Mouse (Mus musculus) liver, embryonic 11.5 days (tissue): Measurements from ENCODE around the gene Fam110a. TPM values are rescaled to one million over a fixed set of nuclear protein-coding genes. Genes with fewer than 3 reads are reported as not detected.

ENCODE experiments used
- ATAC-seq: fragments of 200-750 bp; cut with Nextera tagmentation; replicated peaks from 2 replicates; pipeline ENCODE4 v1.8.0; 2017; ENCODE audit warnings: moderate number of reproducible peaks, mild to moderate bottlenecking, moderate TSS enrichment, moderate library complexity; ENCODE audit not compliant: low FRiP score
- DNase-seq: peaks from one replicate; pipeline ENCODE4 v3.0.0-alpha.2; 2017; ENCODE audit warnings: low spot score
- H3K27ac ChIP-seq: fragments of 300-500 bp; sonication (generic); 2 replicates; pipeline ENCODE4 v1.5.1; 2014; ENCODE audit warnings: mild to moderate bottlenecking, low read depth, low read length, control low read depth
- H3K27me3 ChIP-seq: fragments of 300-500 bp; sonication (generic); replicated peaks from 2 replicates; pipeline ENCODE4 v1.6.1; 2014; ENCODE audit warnings: low read length, mixed read lengths; ENCODE audit not compliant: control insufficient read depth, insufficient read depth
- H3K36me3 ChIP-seq: fragments of 300-500 bp; sonication (generic); 2 replicates; pipeline ENCODE4 v1.6.1; 2014; ENCODE audit warnings: mild to moderate bottlenecking, low read length, moderate library complexity, mixed read lengths; ENCODE audit not compliant: control insufficient read depth, insufficient read depth
- H3K4me1 ChIP-seq: fragments of 300-500 bp; sonication (generic); replicated peaks from 2 replicates; pipeline ENCODE4 v1.6.1; 2014; ENCODE audit warnings: low read length, mixed read lengths; ENCODE audit not compliant: control insufficient read depth, insufficient read depth
- H3K4me2 ChIP-seq: fragments of 300-500 bp; sonication (generic); 2 replicates; pipeline ENCODE4 v1.6.1; 2014; ENCODE audit warnings: mild to moderate bottlenecking, control low read depth, moderate library complexity
- H3K4me3 ChIP-seq: fragments of 300-500 bp; sonication (generic); 2 replicates; pipeline ENCODE4 v1.5.1; 2014; ENCODE audit warnings: low read depth, low read length, control low read depth
- H3K9ac ChIP-seq: fragments of 300-500 bp; sonication (generic); 2 replicates; pipeline ENCODE4 v1.6.1; 2014; ENCODE audit warnings: low read depth, low read length, control low read depth
- H3K9me3 ChIP-seq: fragments of 300-500 bp; sonication (generic); 2 replicates; pipeline ENCODE4 v1.6.1; 2016; ENCODE audit warnings: low read length, inconsistent platforms, mixed read lengths; ENCODE audit not compliant: control insufficient read depth
- WGBS: fragments of 180-500 bp; shearing (Covaris S2); extraction: QIAGEN DNeasy Blood & Tissue Kit; methylation state at CpG from one replicate; pipeline ENCODE4 v1.1.7; 2014; 5-methylcytosine and 5-hydroxymethylcytosine counted together
- polyA plus RNA-seq: library from polyadenylated mRNA; unstranded; fragments of >200 nt; fragmentation: Nextera tagmentation; extraction: Ambion mirVana; gene quantifications from 2 replicates; pipeline ENCODE4 v1.2.1, GENCODE M21; 2014

Gene Fam110a
- polyA plus RNA-seq, 1 experiment from 2014 or later: 17.0 TPM

DNA sequence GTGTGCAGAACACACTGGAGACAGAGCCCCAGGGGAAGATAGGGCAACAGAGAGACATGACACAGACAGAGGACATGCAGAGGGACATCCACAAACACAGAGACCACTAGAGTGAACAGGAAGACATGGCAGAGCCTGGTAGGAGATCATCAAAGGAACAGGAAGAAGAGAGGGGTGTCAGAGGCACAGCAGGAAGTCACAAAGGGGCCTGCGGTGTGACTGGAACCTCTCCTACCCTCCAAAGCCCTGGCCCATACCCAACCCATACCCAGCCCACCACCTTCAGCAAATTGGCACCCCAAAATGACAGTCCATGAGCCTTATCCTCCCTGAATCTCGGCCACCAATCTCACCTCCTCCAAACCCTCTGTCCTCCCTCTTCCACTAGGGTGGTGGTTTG, 35.9 kb downstream of the Fam110a start:
- Histone ChIP-seq H3K27me3 (no peaks in the 10 kb centered on the region), H3K36me3 (no peaks in the 10 kb centered on the region)
- WGBS: 44% methylated on average over 2 of the region's 2 CpGs

GRCm38 (mm10) chr2:151941269-151941668, 38.8 kb downstream of the Fam110a start:
- Histone ChIP-seq H3K4me3 (no peak overlapping the region), H3K4me2 (no peak overlapping the region), H3K36me3 (no peaks in the 10 kb centered on the region), H3K27me3 (no peaks in the 10 kb centered on the region), H3K4me1 (no peaks in the 10 kb centered on the region), H3K9me3 (no peaks in the 10 kb centered on the region), H3K27ac (no peak overlapping the region), H3K9ac (no peak overlapping the region)
- DNase-seq: no peak
- no peak for ATAC-seq
- 32% methylated on average over 2 of the region's 2 CpGs for WGBS

More for the DNA sequence above, 35.9 kb downstream of the Fam110a start:
- DNase-seq: no peak
- Histone ChIP-seq H3K4me3 (no peak overlapping the region), H3K4me2 (no peak overlapping the region), H3K4me1 (no peaks in the 10 kb centered on the region), H3K9ac (no peak overlapping the region), H3K27ac (no peak overlapping the region), H3K9me3 (no peaks in the 10 kb centered on the region)
- no peak for ATAC-seq

DNA sequence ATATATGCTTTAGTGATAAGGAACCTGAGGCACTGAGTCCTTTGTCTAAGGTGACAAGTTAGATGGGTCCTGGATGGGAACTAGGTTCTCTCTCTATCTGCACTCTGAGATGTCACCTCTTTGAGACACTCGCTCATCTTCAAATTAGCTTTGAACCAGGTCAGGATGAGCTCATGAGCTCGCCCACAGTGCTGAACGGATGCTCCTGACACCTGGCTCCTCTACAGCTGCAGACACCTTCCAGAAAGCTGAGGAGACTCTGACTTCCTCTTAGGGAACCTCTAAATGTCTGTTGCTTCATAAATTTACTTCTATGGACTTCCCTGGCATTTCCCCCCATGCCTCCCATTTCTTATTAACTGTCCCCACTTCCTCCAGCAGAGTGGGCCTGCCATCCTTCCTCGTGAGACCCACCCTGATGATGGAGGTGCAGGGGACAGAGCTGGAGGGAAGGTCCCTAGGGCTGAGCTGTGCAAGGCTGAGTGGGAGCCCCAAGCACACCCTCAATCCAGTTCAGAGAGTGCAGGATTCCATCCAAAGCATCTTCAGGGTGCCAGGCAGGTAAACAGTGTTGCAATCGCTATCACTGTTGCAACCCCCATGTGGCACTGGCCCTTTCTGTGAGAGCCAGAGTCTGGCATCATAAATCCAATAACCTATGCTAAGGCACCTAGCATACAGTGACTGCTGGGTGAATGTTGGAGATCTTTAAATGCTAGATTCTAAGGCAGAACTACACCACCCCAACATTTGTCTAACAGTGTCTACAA, 40.2 kb downstream of the Fam110a start:
- 72% methylated on average over 5 of the region's 5 CpGs for WGBS
- Histone ChIP-seq H3K4me2 (no peak overlapping the region), H3K4me1 (no peaks in the 10 kb centered on the region), H3K9me3 (no peaks in the 10 kb centered on the region), H3K9ac (no peak overlapping the region), H3K27me3 (no peaks in the 10 kb centered on the region), H3K4me3 (no peak overlapping the region), H3K27ac (no peak overlapping the region), H3K36me3 (no peaks in the 10 kb centered on the region)
- ATAC-seq (no peak), DNase-seq (no peak)

DNA sequence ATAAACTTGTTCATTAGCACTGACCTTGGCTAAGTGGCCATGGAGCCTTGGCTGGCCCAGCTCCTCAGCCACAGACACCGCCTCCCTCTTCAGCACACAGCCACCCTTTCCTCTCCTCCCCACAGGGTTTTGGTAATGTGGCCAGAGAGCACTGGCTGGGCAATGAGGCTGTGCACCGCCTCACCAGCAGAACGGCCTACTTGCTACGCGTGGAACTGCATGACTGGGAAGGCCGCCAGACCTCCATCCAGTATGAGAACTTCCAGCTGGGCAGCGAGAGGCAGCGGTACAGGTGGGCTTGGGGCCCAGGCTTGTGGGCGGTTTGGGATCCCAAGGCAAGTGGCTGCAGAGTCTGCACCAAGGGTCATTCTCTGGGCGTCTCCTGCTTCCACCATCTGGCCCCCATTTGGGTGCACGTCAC, 41.2 kb downstream of the Fam110a start:
- ATAC-seq (no peak), DNase-seq (no peak)
- Histone ChIP-seq H3K4me3 (no peak overlapping the region), H3K9me3 (no peaks in the 10 kb centered on the region), H3K27ac (no peak overlapping the region), H3K27me3 (no peaks in the 10 kb centered on the region), H3K4me1 (no peaks in the 10 kb centered on the region), H3K4me2 (no peak overlapping the region), H3K36me3 (no peaks in the 10 kb centered on the region), H3K9ac (no peak overlapping the region)
- WGBS: 68% methylated on average over 11 of the region's 11 CpGs

DNA sequence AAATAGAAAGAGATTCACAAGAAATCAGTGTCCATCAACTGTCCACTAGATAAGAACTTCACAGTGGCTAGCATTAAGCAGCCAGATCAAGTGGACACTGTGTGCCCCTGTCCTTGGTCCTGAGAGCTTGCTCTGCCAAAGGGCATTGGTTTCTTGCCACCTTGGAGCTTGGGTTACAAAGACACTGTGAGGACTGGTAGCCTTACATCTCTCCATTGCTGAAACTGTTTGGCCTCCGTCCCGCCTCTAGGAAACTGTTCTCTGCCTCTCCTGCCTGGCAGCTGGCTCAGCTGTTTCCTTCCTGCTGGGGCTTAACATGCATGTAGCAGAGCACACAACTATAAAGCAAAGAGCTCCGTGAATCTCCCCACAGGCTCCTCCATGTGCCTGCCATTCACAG, 42.1 kb downstream of the Fam110a start:
- ATAC-seq (no peak), DNase-seq (no peak)
- no peaks in the 10 kb centered on the region for H3K9me3 ChIP-seq
- no peaks in the 10 kb centered on the region for H3K27me3 ChIP-seq
- H3K4me2 ChIP-seq: no peak overlapping the region
- H3K9ac ChIP-seq: no peak overlapping the region
- H3K36me3 ChIP-seq: no peaks in the 10 kb centered on the region
- H3K4me3 ChIP-seq: no peak overlapping the region
- H3K4me1 ChIP-seq: no peaks in the 10 kb centered on the region
- H3K27ac ChIP-seq: no peak overlapping the region
- WGBS: 63% methylated on average over 3 of the region's 3 CpGs

- no peak overlapping the region for H3K9ac ChIP-seq
- no peak overlapping the region for H3K27ac ChIP-seq
- no peak overlapping the region for H3K4me2 ChIP-seq
- H3K4me1 ChIP-seq: no peaks in the 10 kb centered on the region
- ATAC-seq: no peak
- no peaks in the 10 kb centered on the region for H3K27me3 ChIP-seq
- WGBS: 26% methylated on average over 7 of the region's 7 CpGs
- DNase-seq: peak; percentile 82
- no peaks in the 10 kb centered on the region for H3K9me3 ChIP-seq
- no peaks in the 10 kb centered on the region for H3K36me3 ChIP-seq
- no peak overlapping the region for H3K4me3 ChIP-seq
Observed at GRCm38 (mm10) chr2:151930389-151931074, 49.5 kb downstream of the Fam110a start.

DNA sequence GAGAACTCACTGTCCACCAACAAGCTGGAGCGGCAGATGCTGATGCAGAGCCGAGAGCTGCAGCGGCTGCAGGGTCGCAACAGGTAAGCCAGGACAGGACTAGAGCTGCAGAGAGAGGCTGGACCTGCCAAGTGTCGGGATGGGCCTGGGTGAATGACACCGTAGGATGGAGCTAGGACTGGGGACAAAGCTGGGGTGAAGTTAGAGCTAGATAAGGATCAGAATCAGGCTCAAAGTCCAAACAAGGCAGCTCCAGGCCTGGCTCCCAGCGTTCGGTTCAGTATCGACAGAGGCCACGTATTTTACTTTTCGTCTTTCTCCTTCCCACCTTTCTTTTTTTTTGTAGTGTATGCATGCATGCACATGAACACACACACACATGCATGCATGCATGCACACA, 52.9 kb downstream of the Fam110a start:
- no peaks in the 10 kb centered on the region for H3K36me3 ChIP-seq
- ATAC-seq: no peak
- no peak overlapping the region for H3K27ac ChIP-seq
- H3K27me3 ChIP-seq: no peaks in the 10 kb centered on the region
- no peaks in the 10 kb centered on the region for H3K4me1 ChIP-seq
- H3K9me3 ChIP-seq: no peaks in the 10 kb centered on the region
- DNase-seq: no peak
- no peak overlapping the region for H3K4me2 ChIP-seq
- no peak overlapping the region for H3K9ac ChIP-seq
- H3K4me3 ChIP-seq: no peak overlapping the region
- WGBS: 79% methylated on average over 11 of the region's 11 CpGs

GRCm38 (mm10) chr2:151925715-151926114, 54.3 kb downstream of the Fam110a start:
- 57% methylated on average over 4 of the region's 4 CpGs for WGBS
- H3K4me1 ChIP-seq: no peaks in the 10 kb centered on the region
- no peak; the same call in 1 of the 2 replicates for ATAC-seq

GRCm38 (mm10) chr2:151924276-151924675, 55.7 kb downstream of the Fam110a start:
- Histone ChIP-seq H3K9me3 (no peaks in the 10 kb centered on the region), H3K4me2 (no peak overlapping the region), H3K9ac (no peak overlapping the region), H3K36me3 (no peaks in the 10 kb centered on the region), H3K4me1 (no peaks in the 10 kb centered on the region), H3K27me3 (no peaks in the 10 kb centered on the region), H3K27ac (no peak overlapping the region), H3K4me3 (no peak overlapping the region)
- WGBS: 75% methylated on average over 7 of the region's 7 CpGs
- ATAC-seq (no peak), DNase-seq (no peak)

More at GRCm38 (mm10) chr2:151925715-151926114, 54.3 kb downstream of the Fam110a start:
- no peak overlapping the region for H3K9ac ChIP-seq
- no peak for DNase-seq
- H3K4me3 ChIP-seq: no peak overlapping the region
- H3K4me2 ChIP-seq: no peak overlapping the region
- no peaks in the 10 kb centered on the region for H3K9me3 ChIP-seq
- H3K27me3 ChIP-seq: no peaks in the 10 kb centered on the region
- no peaks in the 10 kb centered on the region for H3K36me3 ChIP-seq
- no peak overlapping the region for H3K27ac ChIP-seq
